Mouse (Mus musculus) embryonic fibroblast, embryonic 13.5 days (primary cell): ENCODE results near the gene Efcab8. TPM values are rescaled to one million over a fixed set of nuclear protein-coding genes. Genes with fewer than 3 reads are reported as not detected.

Source experiments
- H3K27ac ChIP-seq: 2 replicates; pipeline ENCODE4 v1.5.1; 2012; ENCODE audit warnings: low read length, control low read depth, inconsistent platforms; ENCODE audit not compliant: insufficient read depth
- H3K4me1 ChIP-seq: 2 replicates; pipeline ENCODE4 v1.6.1; 2011; ENCODE audit warnings: low read length; ENCODE audit not compliant: control insufficient read depth, insufficient read depth
- H3K4me3 ChIP-seq: 2 replicates; pipeline ENCODE4 v1.5.1; 2011; ENCODE audit warnings: mild to moderate bottlenecking, control low read depth, low read length; ENCODE audit not compliant: insufficient read depth
- CTCF ChIP-seq: IDR thresholded peaks from 2 replicates; pipeline ENCODE4 v1.5.1; 2011; ENCODE audit warnings: mild to moderate bottlenecking, control low read depth, low read length, moderate library complexity, borderline replicate concordance; ENCODE audit not compliant: insufficient read depth
- POLR2A ChIP-seq: IDR thresholded peaks from 2 replicates; pipeline ENCODE4 v1.6.1; 2011; ENCODE audit warnings: low read depth, mild to moderate bottlenecking, control low read depth, low read length, moderate library complexity
- polyA plus RNA-seq: library from polyadenylated mRNA; stranded (reverse); fragments of >200 nt; gene quantifications from 2 replicates; pipeline ENCODE4 v1.2.4, GENCODE M21; 2011; ENCODE audit warnings: low read depth; ENCODE audit not compliant: missing spikeins, insufficient read length

Efcab8 gene
- polyA plus RNA-seq, 1 experiment: 0.32 TPM

DNA sequence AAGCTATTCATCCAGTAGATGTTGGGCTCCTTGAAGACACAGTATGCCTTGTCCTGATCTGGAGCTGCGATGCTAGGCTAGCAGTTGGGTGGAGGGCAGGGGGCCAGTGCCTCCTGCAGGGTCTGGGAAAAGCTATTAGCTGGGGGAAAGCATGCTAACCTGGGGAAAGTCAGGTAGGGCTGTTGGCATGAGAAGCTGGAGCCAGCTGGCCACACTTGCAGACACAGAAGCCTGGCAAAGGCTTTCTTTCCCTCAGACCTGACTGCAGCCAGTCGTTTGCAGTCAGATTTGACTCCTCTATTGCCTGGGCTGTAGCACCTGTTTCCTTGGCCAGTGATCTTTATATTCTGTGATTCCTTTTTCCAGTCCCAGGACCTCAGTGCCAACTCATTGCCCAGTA lies 79.8 kb downstream of the Efcab8 start:
- Histone ChIP-seq H3K27ac (no peak overlapping the region), H3K4me3 (no peak overlapping the region), H3K4me1 (no peaks in the 10 kb centered on the region)
- TF ChIP-seq CTCF (no peak), POLR2A (no peak)

DNA sequence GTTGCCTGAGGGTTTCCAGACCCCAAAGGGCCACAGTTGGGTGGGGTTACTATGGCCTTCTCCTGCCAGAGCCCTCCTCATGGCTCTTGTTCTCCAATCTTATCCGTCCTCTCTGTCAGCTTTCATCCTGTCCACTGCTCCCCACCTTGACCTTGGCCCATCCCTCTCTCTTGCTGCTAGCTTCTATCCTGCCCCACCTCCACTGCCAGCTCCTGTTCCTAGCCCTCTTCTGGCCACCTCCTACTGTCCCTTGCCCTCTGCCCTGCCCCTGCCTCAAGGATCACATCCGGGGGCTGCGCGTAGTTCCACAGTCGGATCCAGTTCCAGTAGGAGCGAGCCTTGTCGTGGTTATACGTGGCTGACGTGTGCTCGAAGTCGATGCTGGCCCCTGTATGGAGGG lies 80.6 kb downstream of the Efcab8 start:
- Histone ChIP-seq H3K4me3 (no peak overlapping the region), H3K27ac (no peak overlapping the region), H3K4me1 (no peaks in the 10 kb centered on the region)
- no peak for TF ChIP-seq CTCF
- TF ChIP-seq POLR2A: no peak

DNA sequence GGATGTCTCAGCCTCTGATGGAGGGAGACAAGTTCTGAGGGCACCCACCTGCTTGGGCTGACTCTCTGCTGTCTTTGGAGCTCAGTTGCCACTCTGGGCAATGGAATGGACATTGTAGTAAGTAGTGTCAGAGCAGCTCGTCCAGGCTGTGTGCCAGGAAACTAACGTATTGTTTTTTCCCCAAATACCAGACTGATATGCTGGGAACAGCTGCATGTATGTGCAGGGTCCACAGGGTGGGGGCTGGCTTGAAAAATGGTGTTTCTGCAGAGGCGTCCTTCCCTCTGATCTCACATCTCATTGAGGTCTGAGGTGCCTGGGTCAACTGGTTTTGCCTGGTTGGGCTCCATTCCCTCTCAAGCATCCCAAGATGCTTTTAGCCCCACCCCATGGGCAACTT lies 81.0 kb downstream of the Efcab8 start:
- no peak overlapping the region for H3K4me3 ChIP-seq
- no peak overlapping the region for H3K27ac ChIP-seq
- H3K4me1 ChIP-seq: no peaks in the 10 kb centered on the region
- TF ChIP-seq CTCF (no peak), POLR2A (no peak)

DNA sequence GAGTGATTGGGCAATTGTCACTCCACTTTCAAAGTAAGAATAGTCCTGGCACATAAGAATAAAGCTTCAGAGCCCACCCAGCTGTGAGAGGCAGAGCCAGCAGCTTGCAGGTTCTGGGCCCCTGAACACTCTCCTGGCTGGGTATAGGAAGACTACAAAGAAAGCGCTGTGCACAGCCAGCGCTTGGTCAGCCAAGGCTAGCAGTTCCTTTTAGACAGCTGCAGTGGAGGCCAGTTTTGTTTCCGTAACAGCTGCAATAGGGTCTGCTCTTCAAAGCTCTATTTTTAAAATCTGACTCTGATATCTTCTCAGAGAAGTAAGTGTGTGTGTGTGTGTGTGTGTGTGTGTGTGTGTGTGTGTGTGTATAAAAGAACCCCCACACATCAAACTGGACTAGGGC lies 82.2 kb downstream of the Efcab8 start:
- TF ChIP-seq POLR2A (no peak), CTCF (no peak)
- no peaks in the 10 kb centered on the region for H3K4me1 ChIP-seq
- no peak overlapping the region for H3K27ac ChIP-seq
- no peak overlapping the region for H3K4me3 ChIP-seq

DNA sequence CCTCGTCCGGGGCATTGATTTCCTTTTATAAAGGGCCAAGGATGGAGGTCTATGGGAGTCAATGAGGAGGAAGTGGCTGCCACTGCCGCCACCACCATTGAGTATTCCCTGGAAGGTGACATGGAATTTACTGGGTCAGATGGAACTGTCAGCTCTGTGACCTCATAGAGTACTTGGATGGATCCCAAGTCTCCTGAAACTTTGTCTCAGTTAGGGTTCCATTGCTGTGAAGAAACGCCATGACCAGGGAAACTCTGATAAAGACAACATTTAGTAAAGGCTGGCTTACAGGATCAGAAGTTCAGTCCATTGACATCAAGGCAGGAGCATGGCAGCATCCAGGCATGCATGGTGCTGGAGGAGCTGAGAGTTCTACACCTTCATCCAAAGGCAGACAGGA lies 91.3 kb downstream of the Efcab8 start, which contains the start of gene Sun5:
Sun5 (minus strand) TSS at position 101 of the 400 bp plus-strand sequence.
- no peak for TF ChIP-seq CTCF
- no peak for TF ChIP-seq POLR2A
- Histone ChIP-seq H3K27ac (no peak within 1 kb of the TSS), H3K4me1 (no peaks in the 10 kb centered on the region), H3K4me3 (no peak within 1 kb of the TSS)

DNA sequence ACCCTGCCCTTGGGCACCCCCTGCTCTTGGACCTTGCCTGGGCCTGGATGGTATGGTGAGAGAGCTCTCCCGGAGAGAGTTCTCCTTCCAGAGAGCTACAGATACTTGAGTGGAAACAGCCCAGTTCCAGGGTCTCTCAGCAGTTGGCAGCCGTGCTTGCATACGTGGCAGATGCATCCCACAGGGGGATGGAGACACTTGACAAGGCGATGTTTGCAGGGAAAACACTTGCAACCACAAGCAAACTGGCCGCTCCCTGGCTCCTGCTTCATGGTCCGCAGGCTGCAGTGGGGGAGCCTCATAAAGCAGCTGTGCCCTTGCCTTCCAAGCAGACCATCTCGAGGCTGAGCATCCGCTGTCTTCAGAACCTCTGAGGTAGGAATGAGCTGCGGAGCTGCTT lies 95.0 kb downstream of the Efcab8 start, which contains the start of gene Bpifb2:
Bpifb2 (plus strand) TSS at position 301 of the 400 bp plus-strand sequence.
- no peak within 1 kb of the TSS for H3K4me3 ChIP-seq
- H3K4me1 ChIP-seq: no peaks in the 10 kb centered on the region
- no peak within 1 kb of the TSS for H3K27ac ChIP-seq
- TF ChIP-seq POLR2A: no peak

Other genes starting within 250 kb of the Efcab8 start
- gene Nol4l, start 250.0 kb upstream of the Efcab8 start, polyA plus RNA-seq: 4.2 and 4.7 TPM in 2 replicates
- gene Commd7, start 147.2 kb upstream of the Efcab8 start, polyA plus RNA-seq: 34.3 and 35.9 TPM in 2 replicates
- 1.2 and 1.8 TPM in 2 replicates for gene Dnmt3b, start 130.5 kb upstream of the Efcab8 start, polyA plus RNA-seq
- not detected in 2 replicates for gene Dnmt3c, start 83.3 kb upstream of the Efcab8 start, polyA plus RNA-seq
- 170 and 199 TPM in 2 replicates for gene Mapre1, start 38.7 kb upstream of the Efcab8 start, polyA plus RNA-seq
- gene Sun5, start 91.2 kb downstream of the Efcab8 start, polyA plus RNA-seq: not detected in 2 replicates
- not detected in 2 replicates for gene Bpifb2, start 95.1 kb downstream of the Efcab8 start, polyA plus RNA-seq
- not detected in 2 replicates for gene Bpifb6, start 120.5 kb downstream of the Efcab8 start, polyA plus RNA-seq
- gene Bpifb3, start 138.3 kb downstream of the Efcab8 start, polyA plus RNA-seq: not detected in 2 replicates
- not detected in 2 replicates for gene Bpifb4, start 158.3 kb downstream of the Efcab8 start, polyA plus RNA-seq
- not detected in 2 replicates for gene Bpifa6, start 195.0 kb downstream of the Efcab8 start, polyA plus RNA-seq
- gene Bpifa2, start 228.3 kb downstream of the Efcab8 start, polyA plus RNA-seq: not detected in 2 replicates